Mouse (Mus musculus) small intestine, adult 2 months (tissue): ENCODE measurements around the gene Ccpg1. TPM values are rescaled to one million over a fixed set of nuclear protein-coding genes. Genes with fewer than 3 reads are reported as not detected.

Experiments used
- H3K27ac ChIP-seq: fragments of 200-500 bp; 2 replicates; pipeline ENCODE4 v1.5.1; 2012; ENCODE audit warnings: low read depth, low read length, control low read depth, inconsistent platforms; ENCODE audit not compliant: insufficient read depth
- H3K27me3 ChIP-seq: fragments of 200-500 bp; 2 replicates; pipeline ENCODE4 v1.6.1; 2012; ENCODE audit warnings: mild to moderate bottlenecking, moderate library complexity, low read length, inconsistent platforms; ENCODE audit not compliant: control insufficient read depth, insufficient read depth
- H3K36me3 ChIP-seq: fragments of 200-500 bp; 2 replicates; pipeline ENCODE4 v1.6.1; 2012; ENCODE audit warnings: mild to moderate bottlenecking, low read length, control low read depth, inconsistent platforms; ENCODE audit not compliant: control insufficient read depth, insufficient read depth
- H3K4me1 ChIP-seq: fragments of 200-500 bp; 2 replicates; pipeline ENCODE4 v1.6.1; 2012; ENCODE audit warnings: low read length, inconsistent platforms, mixed read lengths; ENCODE audit not compliant: control insufficient read depth, insufficient read depth, insufficient read length
- H3K4me3 ChIP-seq: fragments of 200-500 bp; 2 replicates; pipeline ENCODE4 v1.5.1; 2012; ENCODE audit warnings: low read depth, mild to moderate bottlenecking, control low read depth, inconsistent platforms, low read length, moderate library complexity
- CTCF ChIP-seq: fragments of 200-500 bp; IDR thresholded peaks from 2 replicates; pipeline ENCODE4 v1.5.1; 2012; ENCODE audit warnings: low read depth, mild to moderate bottlenecking, control low read depth, inconsistent platforms, low read length, moderate library complexity, mixed read lengths; ENCODE audit not compliant: insufficient replicate concordance, insufficient read length; ENCODE audit errors: extremely low read depth
- POLR2A ChIP-seq: fragments of 200-500 bp; IDR thresholded peaks from 2 replicates; pipeline ENCODE4 v1.6.1; 2012; ENCODE audit warnings: low read depth, mild to moderate bottlenecking, control low read depth, inconsistent platforms, low read length, moderate library complexity
- WGBS: fragments of 180-500 bp; shearing (Covaris S2); methylation state at CpG from one replicate; pipeline ENCODE4 v1.1.7; 2018; 5-methylcytosine and 5-hydroxymethylcytosine counted together
- polyA plus RNA-seq: library from polyadenylated mRNA; depleted of rRNA; stranded (reverse); fragments of >200 nt; gene quantifications from 2 replicates; pipeline ENCODE4 v1.2.3, GENCODE M21; 2012; rRNA removed

The Ccpg1 gene
- 2.4 and 3.1 TPM in 2 replicates for polyA plus RNA-seq

GRCm38 (mm10) chr9:72985250-72986220, at the start of gene Ccpg1, which contains the start of gene Ccpg1os:
Ccpg1 (plus strand) TSS chr9:72985429.
Ccpg1os (minus strand) TSS chr9:72985382.
- under 1% methylated on average over 88 of the region's 88 CpGs for WGBS
- Histone ChIP-seq H3K27ac (peak within 1 kb of the TSS; percentile 66), H3K4me1 (no peaks in the 10 kb centered on the region; the same call in 1 of the 2 replicates), H3K36me3 (no peaks in the 10 kb centered on the region), H3K4me3 (peak within 1 kb of the TSS; percentile 89), H3K27me3 (no peaks in the 10 kb centered on the region)
- no peak for TF ChIP-seq CTCF
- TF ChIP-seq POLR2A, result peak; percentile 81; the same call in 1 of the 2 replicates

DNA sequence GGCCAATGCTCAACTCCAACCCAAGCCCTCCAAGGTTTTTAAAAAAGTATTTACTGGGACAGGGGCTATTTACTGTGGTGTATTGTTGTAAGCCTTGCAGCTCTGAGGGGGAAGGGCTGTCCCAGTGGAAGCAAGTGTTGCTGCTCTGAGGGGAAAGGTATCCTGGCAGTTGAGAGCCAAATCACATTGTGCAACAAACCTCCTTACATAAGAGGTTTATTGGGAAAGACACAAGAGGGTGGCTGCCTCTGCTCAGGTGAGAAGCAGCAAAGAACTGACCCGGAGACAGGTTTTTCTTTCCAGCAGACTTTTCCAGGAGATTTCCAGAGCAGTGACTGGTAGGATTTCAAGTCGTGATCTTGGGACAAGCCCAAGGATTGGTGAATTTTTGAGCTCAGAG, 48.9 kb upstream of the Ccpg1 start:
- H3K36me3 ChIP-seq, result no peaks in the 10 kb centered on the region
- no peak overlapping the region for H3K27ac ChIP-seq
- H3K4me1 ChIP-seq, result no peaks in the 10 kb centered on the region
- 81% methylated on average over 2 of the region's 2 CpGs for WGBS
- no peaks in the 10 kb centered on the region for H3K27me3 ChIP-seq
- no peak overlapping the region for H3K4me3 ChIP-seq
- TF ChIP-seq CTCF (no peak), POLR2A (no peak)

- WGBS, result 55% methylated on average over 3 of the region's 3 CpGs
- no peaks in the 10 kb centered on the region; the same call in 1 of the 2 replicates for H3K27me3 ChIP-seq
- H3K27ac ChIP-seq, result no peak overlapping the region
- no peaks in the 10 kb centered on the region for H3K4me1 ChIP-seq
- H3K36me3 ChIP-seq, result no peaks in the 10 kb centered on the region
- no peak overlapping the region for H3K4me3 ChIP-seq
- TF ChIP-seq CTCF (no peak), POLR2A (no peak)
Observed at GRCm38 (mm10) chr9:72943424-72943823, 41.8 kb upstream of the Ccpg1 start.

GRCm38 (mm10) chr9:72944286-72944685, 40.9 kb upstream of the Ccpg1 start:
- TF ChIP-seq POLR2A, result no peak
- no peak for TF ChIP-seq CTCF
- 91% methylated on average over 13 of the region's 13 CpGs for WGBS

GRCm38 (mm10) chr9:72947010-72947409, 38.2 kb upstream of the Ccpg1 start:
- TF ChIP-seq CTCF (no peak), POLR2A (no peak)
- WGBS, result 94% methylated on average over 1 of the region's 1 CpGs
- H3K36me3 ChIP-seq, result no peaks in the 10 kb centered on the region
- H3K4me1 ChIP-seq, result no peaks in the 10 kb centered on the region
- H3K27ac ChIP-seq, result no peak overlapping the region
- no peaks in the 10 kb centered on the region; the same call in 1 of the 2 replicates for H3K27me3 ChIP-seq
- no peak overlapping the region for H3K4me3 ChIP-seq

More at GRCm38 (mm10) chr9:72944286-72944685, 40.9 kb upstream of the Ccpg1 start:
- H3K36me3 ChIP-seq, result no peaks in the 10 kb centered on the region
- no peaks in the 10 kb centered on the region; the same call in 1 of the 2 replicates for H3K27me3 ChIP-seq
- no peaks in the 10 kb centered on the region for H3K4me1 ChIP-seq
- H3K4me3 ChIP-seq, result no peak overlapping the region
- no peak overlapping the region for H3K27ac ChIP-seq

DNA sequence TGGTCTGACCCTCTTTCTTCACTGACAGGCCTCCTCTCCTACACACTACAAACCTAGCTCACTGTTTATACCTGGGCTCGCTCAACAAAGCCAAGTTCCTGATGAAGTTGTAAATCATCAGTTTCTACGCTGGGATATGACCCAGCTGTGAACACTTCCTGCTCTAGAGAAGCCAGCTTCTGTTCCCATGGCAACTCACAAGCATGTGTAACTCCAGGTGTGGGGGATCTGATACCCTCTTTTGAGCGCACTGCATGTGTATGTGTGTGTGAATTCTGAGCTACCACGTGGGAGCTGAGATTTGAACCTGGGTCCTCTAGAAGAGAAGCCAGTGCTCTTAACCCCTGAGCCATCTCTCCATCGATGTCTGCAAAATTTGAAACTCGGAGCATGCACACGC, 35.7 kb upstream of the Ccpg1 start:
- H3K4me1 ChIP-seq, result no peaks in the 10 kb centered on the region
- TF ChIP-seq CTCF, result no peak
- no peak for TF ChIP-seq POLR2A
- H3K4me3 ChIP-seq, result no peak overlapping the region
- no peaks in the 10 kb centered on the region for H3K36me3 ChIP-seq
- 55% methylated on average over 7 of the region's 7 CpGs for WGBS
- no peaks in the 10 kb centered on the region; the same call in 1 of the 2 replicates for H3K27me3 ChIP-seq
- H3K27ac ChIP-seq, result no peak overlapping the region

GRCm38 (mm10) chr9:72954746-72955145, 30.5 kb upstream of the Ccpg1 start:
- H3K27me3 ChIP-seq, result no peaks in the 10 kb centered on the region
- H3K36me3 ChIP-seq, result no peaks in the 10 kb centered on the region
- H3K4me1 ChIP-seq, result peaks cover 7% of the 10 kb centered on the region
- TF ChIP-seq POLR2A, result no peak
- TF ChIP-seq CTCF, result no peak
- H3K4me3 ChIP-seq, result no peak overlapping the region
- H3K27ac ChIP-seq, result no peak overlapping the region
- WGBS, result 54% methylated on average over 2 of the region's 2 CpGs
